ENCODE assay signal across 9 mouse cellular contexts in the genomic region with DNA sequence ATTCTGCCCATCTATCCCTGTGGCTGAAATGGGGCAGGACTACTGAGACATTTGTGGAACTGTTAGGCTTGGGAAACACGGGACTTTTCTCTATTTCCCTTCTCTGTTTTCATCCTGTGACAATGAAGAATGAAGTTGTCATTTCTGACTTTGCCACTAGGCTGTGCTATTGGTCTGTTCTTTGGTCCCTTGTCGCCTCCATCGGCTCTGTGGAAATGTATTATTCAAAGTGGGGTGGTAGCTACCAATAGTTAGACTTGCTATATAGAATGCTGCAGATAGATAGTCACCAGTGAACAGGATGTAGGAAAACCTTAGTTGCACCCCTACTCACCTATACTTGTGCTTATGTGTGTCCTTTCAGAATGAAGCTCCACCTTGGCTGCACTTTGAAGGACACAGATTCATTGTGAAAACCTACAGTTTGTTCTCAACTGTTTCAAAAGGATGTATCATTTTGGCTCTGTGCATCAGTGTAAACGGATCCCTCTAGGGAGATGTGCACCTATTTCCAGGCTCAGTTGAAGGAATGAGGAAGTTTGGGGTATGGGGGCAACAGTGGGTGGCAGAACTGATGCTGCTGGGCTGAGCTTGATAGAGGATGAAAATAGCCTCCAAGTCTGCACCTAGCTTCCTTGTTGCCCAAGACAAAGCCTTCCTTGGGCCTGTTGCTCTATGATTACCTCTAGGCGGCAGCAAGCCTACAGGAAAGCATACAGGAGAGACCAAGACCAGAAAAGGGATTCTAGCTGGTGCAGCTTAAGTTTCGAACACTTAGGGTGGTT.
DNase-seq lines count a peak whose midpoint lies in the region; ATAC-seq and TF ChIP-seq lines count a peak whose summit lies in the region.
"Had no signal": no experiment of that assay in that cellular context is flagged by ENCODE, and none has a peak within 500 bp of the region (broad histone marks: within the 10 kb centered on the region; RNA-seq: fewer than 3 reads in every experiment).

No protein-coding gene starts in this region.

- no peaks in the 10 kb centered on the region for H3K4me1 ChIP-seq in heart, embryonic 10.5 days
- H3K4me1 ChIP-seq in ES-E14 (ENCODE audit: control insufficient read depth in 2 of 2, insufficient read depth in 2 of 2, low read length in 2 of 2, poor library complexity in 1 of 2) = no peaks in the 10 kb centered on the region
- no peaks in the 10 kb centered on the region for H3K4me1 ChIP-seq in cortical plate, adult 2 months (ENCODE audit: control insufficient read depth, insufficient read depth, low read length)
- no peaks in the 10 kb centered on the region for H3K4me1 ChIP-seq in midbrain, postnatal 0 days (ENCODE audit: insufficient read depth, low read length)
- H3K4me1 ChIP-seq: limb, embryonic 15.5 days had no signal

- H3K4me2 ChIP-seq in midbrain, postnatal 0 days (ENCODE audit: low read depth, low read length, poor library complexity, severe bottlenecking) = no peak overlapping the region
- H3K4me2 ChIP-seq: limb, embryonic 15.5 days had no signal

- no peak for TF ChIP-seq POLR2A in cortical plate, adult 2 months (IDR thresholded peaks at IDR 0.05; ENCODE audit: extremely low read depth, insufficient read depth, low read length)

- H3K27me3 ChIP-seq in heart, embryonic 10.5 days (ENCODE audit: insufficient read depth, poor library complexity, severe bottlenecking) = no peaks in the 10 kb centered on the region
- H3K27me3 ChIP-seq in midbrain, postnatal 0 days (ENCODE audit: insufficient read depth, low read length) = no peaks in the 10 kb centered on the region
- H3K27me3 ChIP-seq: limb, embryonic 15.5 days had no signal

- no peaks in the 10 kb centered on the region for H3K9me3 ChIP-seq in heart, embryonic 10.5 days
- no peaks in the 10 kb centered on the region for H3K9me3 ChIP-seq in ES-E14 (ENCODE audit: control insufficient read depth, insufficient read depth, low read depth, low read length)
- H3K9me3 ChIP-seq in midbrain, postnatal 0 days (ENCODE audit: low read length) = no peaks in the 10 kb centered on the region
- H3K9me3 ChIP-seq: limb, embryonic 15.5 days had no signal

- WGBS in heart, embryonic 10.5 days = 23% methylated on average over 6 of the region's 6 CpGs
- WGBS in midbrain, postnatal 0 days = 15% methylated on average over 6 of the region's 6 CpGs

- peak; percentile 76; the same call in 1 of the 2 replicates for ATAC-seq in midbrain, postnatal 0 days (ENCODE audit: low FRiP score)

- DNase-seq in heart, adult 18-20 months = peak; percentile 36 to 80
- DNase-seq in heart, embryonic 10.5 days (ENCODE audit: low spot score) = no peak
- DNase-seq in ES-E14 (ENCODE audit: low read depth, low spot score) = peak; percentile 27
- peak; percentile 61 to 80 for DNase-seq in heart, postnatal 10 days
- DNase-seq in left cerebral cortex, adult 11 months (ENCODE audit: low spot score) = peak; percentile 47
- peak; percentile 84 for DNase-seq in midbrain, postnatal 0 days (ENCODE audit: low spot score)
- peak; percentile 15 for DNase-seq in thymus, postnatal 4 days

- H3K4me3 ChIP-seq in heart, embryonic 10.5 days = no peak overlapping the region
- H3K4me3 ChIP-seq in ES-E14 (ENCODE audit: insufficient read depth in 1 of 2, low read depth in 1 of 2, low read length in 2 of 2, poor library complexity in 1 of 2, severe bottlenecking in 1 of 2) = no peak overlapping the region
- H3K4me3 ChIP-seq in cortical plate, adult 2 months (ENCODE audit: insufficient read depth, low read length) = no peak overlapping the region
- no peak overlapping the region for H3K4me3 ChIP-seq in midbrain, postnatal 0 days (ENCODE audit: low read depth, low read length)
- H3K4me3 ChIP-seq: limb, embryonic 15.5 days had no signal

- in situ Hi-C loops in ES-E14 (cut with MboI; ENCODE audit: low sequenced_read_pairs in 2 of 2, unreplicated experiment in 2 of 2) = no loop called here

- TF ChIP-seq CTCF in cortical plate, adult 2 months (IDR thresholded peaks at IDR 0.05; ENCODE audit: extremely low read depth, insufficient read depth, low read length) = peak; percentile 88
- peak; percentile 90 for TF ChIP-seq CTCF in midbrain, postnatal 0 days (IDR thresholded peaks at IDR 0.05)

- no peak overlapping the region for H3K9ac ChIP-seq in ES-E14 (ENCODE audit: insufficient read depth, low read depth, low read length, poor library complexity, severe bottlenecking)
- H3K9ac ChIP-seq in midbrain, postnatal 0 days (replicated peaks; ENCODE audit: low read length, poor library complexity, severe bottlenecking) = no peak overlapping the region
- H3K9ac ChIP-seq: limb, embryonic 15.5 days had no signal

- intact Hi-C loops in heart, postnatal 10 days (cut with DNase I) = loop anchor here (2.0 to 10.0 kb wide), 2 partner anchors 496 to 1146 kb away; no protein-coding TSS in a partner anchor

- H3K27ac ChIP-seq in heart, embryonic 10.5 days = no peak overlapping the region
- no peak overlapping the region for H3K27ac ChIP-seq in ES-E14 (ENCODE audit: insufficient read depth, low read depth, low read length, poor library complexity, severe bottlenecking)
- no peak overlapping the region for H3K27ac ChIP-seq in cortical plate, adult 2 months (ENCODE audit: insufficient read depth, low read length)
- H3K27ac ChIP-seq in midbrain, postnatal 0 days (ENCODE audit: low read depth, low read length) = no peak overlapping the region
- H3K27ac ChIP-seq: limb, embryonic 15.5 days had no signal

- H3K36me3 ChIP-seq in heart, embryonic 10.5 days = no peaks in the 10 kb centered on the region
- H3K36me3 ChIP-seq in ES-E14 (ENCODE audit: control insufficient read depth, insufficient read depth, low read length, poor library complexity, severe bottlenecking) = no peaks in the 10 kb centered on the region
- no peaks in the 10 kb centered on the region for H3K36me3 ChIP-seq in midbrain, postnatal 0 days (ENCODE audit: insufficient read depth, low read length)
- H3K36me3 ChIP-seq: limb, embryonic 15.5 days had no signal

TF ChIP-seq in ES-E14, 5 proteins besides CTCF, POLR2A, EP300 and RAD21:
- TF ChIP-seq ZNF384 (IDR thresholded peaks at IDR 0.05; ENCODE audit: low read depth, low read length) (no peak), MAFK (IDR thresholded peaks at IDR 0.05; ENCODE audit: insufficient read depth, low read depth, low read length) (no peak), ZC3H11A (IDR thresholded peaks at IDR 0.05; ENCODE audit: borderline replicate concordance, low read depth, low read length) (peak; percentile 84; the same call in 1 of the 2 replicates)
